Mouse (Mus musculus) ES-E14 (cell line): Measurements from ENCODE around the gene Itm2b. TPM values are rescaled to one million over a fixed set of nuclear protein-coding genes. Genes with fewer than 3 reads are reported as not detected.

Source experiments
- DNase-seq: peaks from one replicate; pipeline ENCODE4 v3.0.0-alpha.2; 2013; ENCODE audit warnings: low read depth, low spot score
- H3K27ac ChIP-seq: 2 replicates; pipeline ENCODE4 v1.5.1; 2012; ENCODE audit warnings: low read depth, mild to moderate bottlenecking, low read length, moderate library complexity, mixed read lengths; ENCODE audit not compliant: poor library complexity, insufficient read depth, severe bottlenecking
- H3K36me3 ChIP-seq: 2 replicates; pipeline ENCODE4 v1.6.1; 2012; ENCODE audit warnings: mild to moderate bottlenecking, low read length, moderate library complexity, mixed read lengths; ENCODE audit not compliant: control insufficient read depth, poor library complexity, insufficient read depth, severe bottlenecking
- H3K4me1 ChIP-seq, 2 experiments: fragments of 150-350 bp in 1 of 2; sonication (generic) in 1 of 2; 2 replicates each; pipeline ENCODE4 v1.6.1; 2012; ENCODE audit warnings: low read length in 2 of 2, mild to moderate bottlenecking in 1 of 2, mixed read lengths in 1 of 2; ENCODE audit not compliant: control insufficient read depth in 2 of 2, insufficient read depth in 2 of 2, poor library complexity in 1 of 2
- H3K4me3 ChIP-seq, 2 experiments: fragments of 150-350 bp in 1 of 2; sonication (generic) in 1 of 2; 2 replicates each; pipeline ENCODE4 v1.5.1; 2012; ENCODE audit warnings: low read length in 2 of 2, low read depth in 1 of 2, mild to moderate bottlenecking in 1 of 2, mixed read lengths in 1 of 2; ENCODE audit not compliant: insufficient read depth in 1 of 2, poor library complexity in 1 of 2, severe bottlenecking in 1 of 2
- H3K9ac ChIP-seq: 2 replicates; pipeline ENCODE4 v1.6.1; 2012; ENCODE audit warnings: low read depth, mild to moderate bottlenecking, low read length, mixed read lengths; ENCODE audit not compliant: poor library complexity, insufficient read depth, severe bottlenecking
- H3K9me3 ChIP-seq: fragments of 150-350 bp; sonication (generic); 2 replicates; pipeline ENCODE4 v1.6.1; 2012; ENCODE audit warnings: low read depth, mild to moderate bottlenecking, low read length; ENCODE audit not compliant: control insufficient read depth, insufficient read depth
- CHD2 ChIP-seq: IDR thresholded peaks from 2 replicates; pipeline ENCODE4 v1.6.1; 2014; ENCODE audit warnings: mild to moderate bottlenecking, low read depth, low read length, inconsistent platforms
- HCFC1 ChIP-seq: IDR thresholded peaks from 2 replicates; pipeline ENCODE4 v1.6.1; 2012; ENCODE audit warnings: low read length, inconsistent platforms, borderline replicate concordance; ENCODE audit not compliant: insufficient read depth
- MAFK ChIP-seq: IDR thresholded peaks from 2 replicates; pipeline ENCODE4 v1.6.1; 2014; ENCODE audit warnings: mild to moderate bottlenecking, low read depth, low read length, inconsistent platforms; ENCODE audit not compliant: insufficient read depth
- ZC3H11A ChIP-seq: IDR thresholded peaks from 2 replicates; pipeline ENCODE4 v1.6.1; 2012; ENCODE audit warnings: low read depth, mild to moderate bottlenecking, inconsistent platforms, low read length, borderline replicate concordance
- ZNF384 ChIP-seq: IDR thresholded peaks from 2 replicates; pipeline ENCODE4 v1.6.1; 2012; ENCODE audit warnings: low read depth, low read length, inconsistent platforms
- in situ Hi-C, 2 experiments: fragments of 600-800 bp; cut with MboI; formaldehyde crosslinking; loops; one replicate each; pipeline ENCODE4 v1.15.1; 2025; ENCODE audit warnings: low sequenced_read_pairs in 2 of 2, inconsistent platforms in 1 of 2; ENCODE audit not compliant: unreplicated experiment in 2 of 2
- total RNA-seq: library from RNA; depleted of rRNA; stranded (reverse); fragments of 300-350 nt; gene quantifications from 2 replicates; pipeline ENCODE4 v1.2.3, GENCODE M21; 2012

Itm2b gene
- total RNA-seq, 1 experiment: 97.7 TPM

- Histone ChIP-seq H3K36me3 (no peaks in the 10 kb centered on the region), H3K9ac (no peak overlapping the region), H3K9me3 (no peaks in the 10 kb centered on the region), H3K4me1 (peaks cover 0 to 9% of the 10 kb centered on the region in 2 experiments; a peak in 2 of 4 replicates), H3K4me3 (peak overlapping the region in 1 of 2 experiments; percentile 76; a peak in 2 of 4 replicates), H3K27ac (no peak overlapping the region)
- no peak for DNase-seq
- in situ Hi-C loops: no loop called here
- TF ChIP-seq HCFC1 (no peak), ZNF384 (no peak), CHD2 (no peak), ZC3H11A (no peak), MAFK (no peak)
Measured at GRCm38 (mm10) chr14:73323965-73324364, 61.1 kb downstream of the Itm2b start.

DNA sequence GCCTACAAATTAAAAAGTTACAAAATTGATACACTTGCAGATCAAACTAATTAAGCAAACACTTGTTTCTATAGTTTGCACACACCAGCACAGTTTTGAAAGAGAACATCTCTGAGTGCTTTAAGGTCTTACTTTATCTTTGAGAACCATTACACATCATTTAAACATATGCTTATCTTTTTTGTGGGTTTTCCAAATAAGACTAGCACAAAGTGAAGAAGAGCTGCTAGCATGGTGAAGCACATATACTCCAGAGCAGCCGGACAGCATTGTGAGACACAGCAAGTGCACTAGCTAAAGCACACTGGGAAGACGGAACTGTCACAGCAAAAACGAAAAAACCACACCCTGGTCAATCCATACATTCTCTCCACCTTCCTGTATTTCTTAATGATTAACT, 62.9 kb downstream of the Itm2b start:
- TF ChIP-seq CHD2 (no peak), HCFC1 (no peak), MAFK (no peak), ZNF384 (no peak), ZC3H11A (no peak)
- in situ Hi-C loops: no loop called here
- no peaks in the 10 kb centered on the region for H3K9me3 ChIP-seq

GRCm38 (mm10) chr14:73316933-73317332, 68.2 kb downstream of the Itm2b start:
- Histone ChIP-seq H3K27ac (no peak overlapping the region), H3K4me1 (peaks cover 0 to 3% of the 10 kb centered on the region in 2 experiments; a peak in 2 of 4 replicates), H3K9me3 (no peaks in the 10 kb centered on the region), H3K9ac (no peak overlapping the region), H3K4me3 (no peak overlapping the region), H3K36me3 (no peaks in the 10 kb centered on the region)
- in situ Hi-C loops: no loop called here
- no peak for DNase-seq
- TF ChIP-seq MAFK (no peak), HCFC1 (no peak), CHD2 (no peak), ZC3H11A (no peak), ZNF384 (no peak)

More for the DNA sequence above, 62.9 kb downstream of the Itm2b start:
- no peak for DNase-seq
- no peak overlapping the region for H3K9ac ChIP-seq
- H3K4me3 ChIP-seq: no peak overlapping the region
- H3K27ac ChIP-seq: no peak overlapping the region
- no peaks in the 10 kb centered on the region for H3K36me3 ChIP-seq
- peaks cover 0 to 9% of the 10 kb centered on the region in 2 experiments; a peak in 2 of 4 replicates for H3K4me1 ChIP-seq

DNA sequence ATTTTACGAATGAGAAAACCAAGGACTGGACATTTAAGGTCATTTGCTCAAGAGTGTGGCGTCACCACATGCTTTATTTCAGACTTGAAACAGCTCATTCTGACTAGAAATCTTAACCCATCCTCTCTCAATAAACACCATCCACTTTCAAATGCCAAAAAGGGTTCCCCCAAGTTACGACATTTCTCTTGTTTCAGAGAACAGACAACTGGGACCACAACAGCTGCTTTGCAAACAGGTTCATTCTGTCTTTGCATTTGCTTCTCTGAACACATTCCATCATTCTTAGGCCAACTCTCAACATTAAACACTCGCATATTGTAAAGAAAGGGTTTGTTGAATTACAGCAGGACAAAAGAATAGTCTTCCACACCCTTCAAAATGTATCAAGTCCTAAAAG, 71.2 kb downstream of the Itm2b start:
- H3K9me3 ChIP-seq: no peaks in the 10 kb centered on the region
- no peak overlapping the region for H3K27ac ChIP-seq
- in situ Hi-C loops: no loop called here
- no peak overlapping the region for H3K9ac ChIP-seq
- H3K36me3 ChIP-seq: no peaks in the 10 kb centered on the region
- no peak for DNase-seq
- no peak overlapping the region for H3K4me3 ChIP-seq
- TF ChIP-seq ZNF384: no peak
- no peak for TF ChIP-seq MAFK
- TF ChIP-seq ZC3H11A: no peak
- TF ChIP-seq HCFC1: no peak
- no peak for TF ChIP-seq CHD2
- H3K4me1 ChIP-seq: peaks cover 0 to 3% of the 10 kb centered on the region in 2 experiments; a peak in 2 of 4 replicates
